Comparison of ENCODE assay signal across 35 mouse cellular contexts in genomic region chr8:104479091-104479490, GRCm38 (mm10). TPM values are rescaled to one million over a fixed set of nuclear protein-coding genes. Genes with fewer than 3 reads are reported as not detected.
"Had no signal": no experiment of that assay in that cellular context is flagged by ENCODE, and none has a peak within 500 bp of the region (broad histone marks: within the 10 kb centered on the region; RNA-seq: fewer than 3 reads in every experiment).

No protein-coding gene starts in this region.

- H3K36me3 ChIP-seq: heart, embryonic 10.5 days; heart, embryonic 12.5 days; heart, embryonic 13.5 days; heart, embryonic 15.5 days; hindbrain, embryonic 10.5 days; hindbrain, embryonic 12.5 days; hindbrain, embryonic 13.5 days; hindbrain, embryonic 15.5 days; intestine, embryonic 15.5 days; kidney, embryonic 15.5 days had no signal

- H3K27me3 ChIP-seq: heart, embryonic 12.5 days; heart, embryonic 13.5 days; heart, embryonic 15.5 days; hindbrain, embryonic 12.5 days; hindbrain, embryonic 13.5 days; hindbrain, embryonic 15.5 days; intestine, embryonic 15.5 days; kidney, embryonic 15.5 days had no signal

- H3K27ac ChIP-seq: heart, embryonic 10.5 days; heart, embryonic 13.5 days; heart, embryonic 15.5 days; hindbrain, embryonic 10.5 days; hindbrain, embryonic 12.5 days; hindbrain, embryonic 13.5 days; hindbrain, embryonic 14.5 days; hindbrain, embryonic 15.5 days; hindbrain, postnatal 0 days; intestine, embryonic 15.5 days; kidney, embryonic 15.5 days; kidney, postnatal 0 days; layer of hippocampus, adult 2 months; left cerebral cortex, adult 2 months had no signal

- H3K9ac ChIP-seq: heart, embryonic 12.5 days; heart, embryonic 13.5 days; heart, embryonic 15.5 days; hindbrain, embryonic 12.5 days; hindbrain, embryonic 13.5 days; hindbrain, embryonic 14.5 days; hindbrain, embryonic 15.5 days; intestine, embryonic 15.5 days; kidney, embryonic 15.5 days had no signal

- DNase-seq: heart, postnatal 10 days; heart, postnatal 14 days; heart, postnatal 4 days; kidney, adult 11 months; kidney, adult 18-20 months; kidney, adult 2 months; kidney, adult 8-10 months; kidney, adult 9 months; kidney, postnatal 10 days; kidney, postnatal 14 days; kidney, postnatal 25 days; kidney, postnatal 36 days; kidney, postnatal 4 days; layer of hippocampus, adult 9-11 months; layer of hippocampus, postnatal 36 days had no signal

- H3K4me3 ChIP-seq: heart, embryonic 10.5 days; heart, embryonic 12.5 days; heart, embryonic 13.5 days; heart, embryonic 15.5 days; hindbrain, embryonic 10.5 days; hindbrain, embryonic 12.5 days; hindbrain, embryonic 13.5 days; hindbrain, embryonic 15.5 days; intestine, embryonic 15.5 days; kidney, embryonic 15.5 days; layer of hippocampus, adult 2 months; left cerebral cortex, adult 2 months had no signal

- H3K4me1 ChIP-seq: heart, embryonic 10.5 days; heart, embryonic 12.5 days; heart, embryonic 13.5 days; heart, embryonic 15.5 days; hindbrain, embryonic 10.5 days; hindbrain, embryonic 12.5 days; hindbrain, embryonic 13.5 days; hindbrain, embryonic 15.5 days; intestine, embryonic 15.5 days; kidney, embryonic 15.5 days had no signal

RNA-seq across cellular contexts. Expression of gene Terb1, which starts 30.6 kb away (rescaled TPM):
- total RNA-seq: heart, postnatal 10 days; heart, postnatal 14 days; heart, postnatal 25 days; heart, postnatal 4 days; hematopoietic stem cell, adult 5-6 weeks had no signal
- polyA plus RNA-seq: heart, embryonic 14.5 days; hindbrain, embryonic 11.5 days; inflammation-experienced regulatory T-cells, adult 6 months; kidney, adult 2 months had no signal
